Mouse (Mus musculus): ENCODE measurements at regions not wholly inside any gene's neighbourhood (a gene's known extent, or its start where the extent isn't known, plus 50 kb on each side); places are given as distances from the start of the nearest gene placed in this dataset.

DNA sequence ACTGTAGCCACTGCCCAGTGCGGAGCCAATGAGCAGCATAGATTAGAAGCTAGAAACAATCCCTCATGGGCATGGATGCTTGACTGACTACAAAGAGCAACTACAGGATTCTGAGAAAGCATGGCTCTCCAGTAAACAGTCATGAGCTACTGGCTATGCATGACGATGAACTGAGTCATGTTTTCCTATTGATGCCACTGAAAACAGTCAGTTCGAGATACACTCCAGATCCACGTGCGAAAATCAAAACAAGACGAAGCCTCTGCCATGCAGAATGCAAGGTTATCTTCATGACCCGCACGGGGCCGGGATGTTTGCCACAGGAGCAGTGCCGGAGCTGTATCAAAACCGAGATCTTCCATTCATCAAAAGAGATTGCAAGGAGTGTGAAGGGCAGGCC lies 413.9 kb downstream of the Rnd3 start:
- in situ Hi-C loops (cut with MboI; ENCODE audit: unreplicated experiment in 2 of 2): no loop called here

DNA sequence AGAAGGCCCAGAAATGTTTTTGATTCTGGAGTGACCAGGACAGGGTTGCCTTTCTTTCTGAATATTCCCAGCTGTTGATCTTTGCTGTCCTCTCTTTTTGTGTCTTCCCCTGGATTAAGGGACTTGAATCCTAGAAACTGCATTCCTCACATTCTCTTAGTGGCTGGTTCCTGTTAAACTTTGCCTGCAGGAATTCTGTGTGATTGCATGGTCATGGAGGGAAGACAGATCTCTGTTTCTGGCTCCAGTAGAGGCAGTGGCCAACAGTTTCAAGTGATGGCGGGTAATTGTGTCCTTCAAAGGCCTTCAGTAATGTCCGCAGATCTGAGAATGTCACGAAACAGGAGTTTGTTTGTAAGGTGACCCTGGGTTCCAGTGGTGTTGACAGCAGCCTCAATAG lies 410.1 kb upstream of the Mmadhc start:
- in situ Hi-C loops (cut with MboI; ENCODE audit: unreplicated experiment in 2 of 2): no loop called here

DNA sequence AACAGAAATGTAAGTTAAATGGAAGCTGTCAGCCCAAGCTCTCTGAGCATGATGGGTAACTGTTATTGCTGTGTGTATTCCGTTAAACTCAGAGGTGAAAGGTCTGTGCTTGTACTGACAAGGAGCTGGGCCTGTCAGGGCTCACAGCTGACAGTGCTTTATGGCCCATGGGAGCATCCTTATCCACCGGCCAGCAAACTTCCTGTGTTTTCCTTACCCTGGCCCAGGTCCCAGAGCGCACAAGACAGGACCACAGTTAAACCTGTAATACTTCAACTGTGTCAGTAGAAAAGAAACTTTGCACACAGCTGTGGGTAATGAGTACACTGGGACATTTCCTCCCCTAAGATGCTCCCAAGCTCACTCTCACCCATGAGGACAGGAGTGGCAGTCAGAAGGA lies 407.7 kb upstream of the Mmadhc start:
- in situ Hi-C loops (cut with MboI; ENCODE audit: unreplicated experiment in 2 of 2): no loop called here

DNA sequence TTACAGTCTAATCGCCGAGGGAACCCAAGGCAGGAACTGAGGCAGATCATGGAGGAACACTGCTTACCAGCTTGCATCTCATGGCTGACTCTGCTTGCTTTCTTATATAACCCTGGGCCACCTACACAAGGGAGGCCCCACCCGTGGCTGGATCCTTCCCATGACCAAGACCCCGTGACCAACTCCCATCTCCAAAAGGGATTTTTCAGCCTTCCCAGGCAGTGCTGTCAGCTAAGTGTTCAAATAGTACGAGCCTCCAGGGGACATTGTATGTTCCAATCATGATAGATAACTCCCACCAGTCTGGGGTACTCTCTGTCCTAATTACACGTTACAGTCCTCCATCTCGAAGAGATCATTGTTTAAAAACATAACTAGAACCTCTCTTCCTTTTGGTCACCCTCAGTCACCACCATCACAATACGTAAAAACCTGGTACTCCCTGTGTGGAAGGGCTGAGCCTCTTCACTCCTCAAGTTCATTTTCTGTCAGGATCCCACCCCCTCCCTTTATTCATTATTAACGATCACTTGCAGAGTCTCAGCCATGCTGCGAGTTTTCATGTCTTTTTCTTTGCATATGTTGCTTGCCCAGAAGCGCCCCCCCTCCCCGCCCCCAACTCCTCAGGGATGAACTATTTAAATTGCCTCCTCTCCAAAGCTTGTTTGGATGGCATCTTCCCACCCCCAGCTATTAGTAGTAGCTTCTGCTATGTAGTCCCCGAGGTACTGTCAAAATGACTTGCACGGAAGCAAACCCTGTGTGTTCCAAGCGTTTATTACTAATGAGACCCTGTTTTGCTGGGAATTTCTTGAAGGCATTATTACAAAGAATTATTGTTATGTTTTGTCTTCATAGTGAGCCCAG lies 406.2 kb upstream of the Mmadhc start:
- in situ Hi-C loops (cut with MboI; ENCODE audit: unreplicated experiment in 2 of 2): no loop called here

DNA sequence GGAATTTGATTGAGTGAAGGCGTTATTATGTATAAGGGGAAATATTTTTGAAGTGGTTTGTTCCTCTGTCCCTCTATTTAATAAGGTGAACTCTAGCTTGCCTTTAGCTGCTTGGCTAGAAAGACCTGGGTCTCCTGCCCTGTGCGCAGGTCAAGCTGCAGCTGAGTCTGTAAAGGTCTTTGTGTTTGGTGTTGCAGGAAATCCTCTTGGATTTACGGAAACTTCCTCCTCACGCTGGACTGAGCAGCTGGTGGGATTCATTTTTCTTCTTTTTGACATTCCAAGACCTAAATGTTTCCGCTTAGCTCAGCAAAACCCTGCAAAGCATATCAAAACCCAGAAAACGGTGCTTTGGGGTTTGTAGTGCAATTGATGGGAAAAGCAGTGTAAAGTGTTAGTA lies 402.2 kb upstream of the Mmadhc start:
- in situ Hi-C loops (cut with MboI; ENCODE audit: unreplicated experiment in 2 of 2): no loop called here

DNA sequence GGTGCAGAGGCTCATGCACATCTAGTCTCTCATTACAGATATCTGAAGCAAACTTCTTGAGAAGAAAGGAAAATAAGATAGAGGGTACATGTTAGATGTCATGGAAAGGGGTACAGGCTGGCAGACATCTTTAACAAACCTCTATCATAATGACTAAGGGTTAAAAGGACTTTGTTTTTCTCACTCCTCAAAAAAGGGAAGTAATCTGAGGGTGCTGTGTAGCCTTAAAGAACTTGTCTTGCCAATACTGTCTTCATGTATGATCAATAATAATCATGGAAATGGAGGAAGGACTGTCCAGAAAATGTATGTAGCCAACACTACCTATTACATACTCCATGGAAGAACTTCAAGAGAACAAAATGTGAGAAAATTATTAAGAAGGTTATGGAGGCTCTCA lies 400.0 kb upstream of the Mmadhc start:
- in situ Hi-C loops (cut with MboI; ENCODE audit: unreplicated experiment in 2 of 2): no loop called here

DNA sequence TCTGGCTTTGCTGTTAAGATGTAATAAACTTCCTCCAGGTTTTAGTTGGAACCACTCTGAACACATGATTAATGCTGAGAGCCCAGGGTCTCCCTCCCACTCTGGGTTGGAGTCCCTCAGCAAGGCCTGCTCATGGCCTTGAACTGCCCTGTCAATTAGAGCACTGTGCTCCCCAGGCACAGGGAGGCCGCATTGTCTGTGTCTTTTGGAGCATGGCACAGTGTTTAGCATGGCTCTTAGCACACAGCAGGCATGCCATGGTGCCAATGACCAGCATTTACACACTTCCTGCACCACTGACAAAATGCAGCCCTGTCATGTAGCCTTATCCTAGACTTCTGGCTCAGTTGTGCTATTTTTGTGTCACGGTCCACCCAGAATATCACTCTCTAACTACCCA lies 398.2 kb upstream of the Mmadhc start:
- in situ Hi-C loops (cut with MboI; ENCODE audit: unreplicated experiment in 2 of 2): no loop called here

DNA sequence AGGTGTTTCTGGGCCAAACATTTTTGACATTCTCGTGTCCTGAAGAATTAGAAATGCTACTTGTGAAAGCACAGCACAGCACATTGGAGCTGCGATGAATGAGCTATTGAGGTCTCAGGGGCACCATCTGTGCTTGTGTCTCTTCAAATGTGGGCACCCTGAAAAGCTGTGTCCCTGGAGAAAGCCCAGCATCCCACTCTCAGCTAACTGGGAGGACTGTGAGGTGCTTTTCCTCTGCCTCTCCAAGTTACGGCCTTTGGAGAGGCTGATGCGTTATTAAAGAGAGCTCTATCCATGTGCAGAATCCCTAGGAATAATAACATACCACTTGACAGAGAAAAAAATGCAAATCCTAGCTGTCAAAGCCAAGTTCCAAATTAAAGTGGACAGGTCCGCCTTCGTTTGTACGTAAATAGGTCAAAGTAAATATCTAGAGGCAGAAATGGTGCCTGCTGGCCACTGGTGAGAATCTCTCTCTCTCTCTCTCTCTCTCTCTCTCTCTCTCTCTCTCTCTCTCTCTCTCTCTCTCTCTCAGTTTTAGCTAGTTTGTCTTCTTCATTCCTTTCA lies 397.3 kb upstream of the Mmadhc start:
- in situ Hi-C loops (cut with MboI; ENCODE audit: unreplicated experiment in 2 of 2): no loop called here

DNA sequence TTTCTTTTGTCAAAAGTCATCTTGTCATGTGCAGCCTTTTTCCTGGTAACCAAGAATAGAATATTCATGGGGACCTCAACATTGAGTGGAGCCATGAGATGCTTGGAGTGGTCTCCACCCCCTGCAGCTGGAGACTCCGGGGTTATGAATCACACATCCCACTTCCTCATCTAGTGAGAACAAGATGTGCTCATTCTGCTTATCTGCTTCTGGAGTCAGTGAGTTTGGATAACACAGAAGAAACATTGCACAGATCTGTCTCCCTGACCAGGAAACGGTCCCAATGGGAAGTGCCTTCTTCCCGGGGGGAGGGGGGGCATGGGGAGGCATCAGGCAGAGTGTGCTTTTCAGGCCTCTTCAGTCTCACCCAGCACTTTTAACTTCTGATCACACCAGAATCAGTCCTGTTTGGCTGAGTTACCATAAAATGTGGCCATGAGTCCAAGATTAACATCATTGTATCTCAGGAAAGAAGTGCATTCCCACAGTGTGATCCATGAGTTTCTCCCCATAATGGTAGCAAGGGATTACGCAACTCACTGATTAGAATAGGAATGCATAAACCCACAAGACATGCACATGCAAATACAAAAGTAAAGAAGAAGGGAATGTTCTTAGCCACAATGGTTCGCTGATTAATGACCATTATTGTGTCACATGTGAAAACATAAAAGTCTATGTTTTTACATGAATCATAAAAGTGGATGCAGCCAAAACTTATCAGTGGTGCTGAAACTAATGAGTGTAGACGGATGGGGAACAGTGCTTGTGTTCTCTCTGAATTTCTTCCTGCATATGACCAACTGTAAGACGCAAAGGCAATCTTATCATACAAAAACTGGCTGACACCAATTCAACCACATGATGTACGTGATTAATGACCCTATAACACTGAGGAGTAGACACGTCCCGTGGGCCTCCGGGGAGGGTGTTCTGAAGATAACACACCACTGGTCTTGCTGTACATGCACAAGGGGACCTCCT lies 393.8 kb upstream of the Mmadhc start:
- in situ Hi-C loops (cut with MboI; ENCODE audit: unreplicated experiment in 2 of 2): no loop called here

DNA sequence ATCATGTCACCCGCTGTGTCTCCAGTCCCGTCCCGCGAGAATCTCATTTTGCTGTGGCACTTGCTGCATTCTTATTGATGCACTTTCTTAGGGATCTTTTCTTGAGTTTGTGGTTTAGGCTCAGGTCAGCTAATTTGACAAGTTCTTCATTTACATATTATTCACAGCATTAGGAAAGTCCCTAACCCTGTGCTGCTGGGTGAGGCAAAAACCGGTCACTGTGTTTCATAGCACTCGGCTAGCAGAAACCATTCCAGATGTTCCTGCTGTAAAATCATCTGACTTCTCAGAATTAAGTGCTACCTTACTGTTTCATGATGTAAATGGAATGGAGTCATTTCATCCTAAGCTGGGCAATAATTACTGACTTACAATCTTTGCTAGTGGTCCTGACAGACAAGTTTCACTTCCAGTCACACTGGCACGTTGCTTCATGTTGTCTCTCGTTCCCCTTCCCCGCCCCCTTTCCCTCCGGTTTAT lies 391.1 kb upstream of the Mmadhc start:
- in situ Hi-C loops (cut with MboI; ENCODE audit: unreplicated experiment in 2 of 2): no loop called here

DNA sequence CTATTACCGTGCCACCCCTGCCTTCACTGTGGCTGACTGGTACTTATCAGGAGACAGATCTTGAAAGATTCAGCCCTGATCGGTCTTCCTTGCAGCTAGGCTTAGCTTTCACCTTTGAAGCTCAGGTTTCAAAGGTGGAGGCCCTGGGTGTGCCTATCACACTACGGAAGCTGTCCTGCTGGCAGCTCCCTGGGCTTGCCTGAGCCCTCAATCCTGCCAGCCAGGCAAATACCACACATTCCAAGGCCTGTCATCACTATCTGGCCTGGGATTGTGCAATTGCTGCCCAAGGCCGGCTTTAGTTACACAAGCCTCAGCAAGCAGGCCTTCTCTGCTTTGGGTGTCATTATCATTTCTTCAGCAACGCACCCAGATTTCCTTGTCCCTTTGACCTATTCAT lies 390.6 kb upstream of the Mmadhc start:
- in situ Hi-C loops (cut with MboI; ENCODE audit: unreplicated experiment in 2 of 2): no loop called here

DNA sequence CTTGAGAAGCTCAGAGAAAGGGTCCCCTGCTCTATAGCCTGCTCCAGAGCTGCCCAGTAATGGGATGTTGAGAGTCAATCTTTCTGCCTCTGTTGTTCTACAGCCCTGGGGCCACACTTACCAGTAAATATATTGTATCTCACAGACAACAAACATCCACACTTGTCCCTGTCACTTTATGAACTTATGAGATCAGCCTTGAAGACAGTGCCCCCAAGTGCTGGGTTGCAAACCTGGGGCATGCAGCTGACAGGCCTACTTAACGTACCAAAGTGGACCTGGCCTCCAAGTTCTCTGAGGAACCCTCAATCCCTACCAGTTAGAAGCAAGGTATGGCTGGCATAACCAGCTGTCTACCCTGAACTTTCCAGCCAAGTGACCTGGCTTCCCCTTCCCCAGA lies 380.9 kb upstream of the Mmadhc start:
- in situ Hi-C loops (cut with MboI; ENCODE audit: unreplicated experiment in 2 of 2): no loop called here

DNA sequence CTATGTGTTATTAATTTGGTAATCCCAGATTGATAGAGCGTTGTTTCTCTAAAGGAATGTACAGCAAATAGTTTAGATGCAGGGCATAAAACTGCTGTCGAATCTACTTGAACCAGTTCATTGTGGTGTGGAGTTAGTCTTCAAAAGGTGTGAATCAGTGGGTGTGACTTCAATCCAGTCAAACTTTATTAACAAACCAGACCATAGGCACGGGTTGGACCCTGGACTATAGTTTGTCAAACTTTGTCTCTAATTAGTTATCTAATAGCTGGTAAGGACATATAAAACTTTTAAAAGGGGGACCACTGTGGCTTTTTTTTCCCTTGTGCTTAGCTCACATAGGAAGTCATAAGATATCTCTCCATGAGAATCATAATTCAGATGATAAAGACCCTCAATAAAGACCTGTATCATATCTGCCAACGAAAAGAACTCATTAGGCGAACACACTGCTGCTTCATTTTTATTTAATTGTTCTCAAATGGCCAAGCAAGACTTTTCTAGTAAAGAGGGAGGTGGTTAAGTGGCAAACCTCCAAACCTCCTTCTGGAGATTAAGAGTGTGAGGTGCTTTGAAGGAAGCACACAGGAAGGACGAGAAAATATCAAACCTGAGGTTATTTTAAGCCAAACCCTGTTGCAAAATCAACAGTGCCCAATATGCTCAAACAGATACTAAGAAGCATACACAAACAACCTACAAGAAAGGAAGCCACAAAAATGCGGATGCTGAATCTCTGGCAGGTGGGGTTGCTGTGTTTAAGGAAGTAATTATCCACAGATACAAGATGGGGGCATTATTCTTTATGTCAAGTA lies 379.3 kb upstream of the Mmadhc start:
- in situ Hi-C loops (cut with MboI; ENCODE audit: unreplicated experiment in 2 of 2): no loop called here

DNA sequence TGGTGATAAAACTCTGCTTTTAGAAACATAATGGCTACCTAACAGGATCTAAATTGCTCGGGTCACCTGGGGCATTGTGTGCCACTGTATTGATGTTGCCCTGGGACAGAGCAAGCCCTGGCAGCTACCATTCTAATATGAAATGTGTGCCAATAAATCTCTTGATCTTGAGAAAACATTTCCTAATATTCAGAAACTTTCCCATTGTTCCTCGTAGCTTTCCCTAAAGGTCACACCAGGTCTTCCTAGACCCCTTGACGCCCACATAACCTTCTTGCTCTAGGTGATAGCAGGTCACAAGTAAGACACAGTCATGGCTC lies 378.2 kb upstream of the Mmadhc start:
- in situ Hi-C loops (cut with MboI; ENCODE audit: unreplicated experiment in 2 of 2): no loop called here

DNA sequence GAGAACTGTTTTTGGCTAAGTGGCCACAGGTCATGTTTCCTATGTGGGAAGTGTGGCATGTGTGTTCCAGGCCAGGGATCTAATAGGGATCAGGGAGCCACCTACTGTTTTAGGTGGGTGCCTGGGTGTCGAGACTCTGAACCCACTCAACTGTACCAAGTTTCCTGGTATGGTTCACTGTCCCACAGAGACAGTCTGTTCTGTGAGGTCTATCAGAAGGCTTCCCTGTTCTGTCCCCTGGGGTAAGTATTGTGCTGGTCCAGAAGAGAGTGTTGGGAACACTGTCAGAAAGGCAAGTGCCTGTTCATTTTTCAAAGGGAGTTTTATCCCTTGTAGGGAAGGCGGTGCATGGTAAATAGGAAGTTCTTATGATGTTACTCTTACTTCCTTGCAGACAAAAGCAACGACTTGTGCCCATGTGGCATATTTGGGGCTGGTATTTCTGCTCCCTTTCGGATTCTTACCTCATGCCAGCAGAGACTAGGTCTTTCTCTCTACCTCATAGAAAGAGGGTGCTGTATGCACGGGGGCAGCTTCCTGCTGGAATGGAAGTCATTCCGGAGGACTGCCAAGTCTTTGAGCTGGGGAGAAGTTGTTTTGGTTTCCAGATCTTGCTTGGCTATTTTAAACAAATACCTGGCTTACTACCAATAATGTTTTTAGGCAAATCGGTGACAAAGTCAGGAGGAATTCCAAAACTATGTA lies 377.7 kb upstream of the Mmadhc start:
- in situ Hi-C loops (cut with MboI; ENCODE audit: unreplicated experiment in 2 of 2): no loop called here

DNA sequence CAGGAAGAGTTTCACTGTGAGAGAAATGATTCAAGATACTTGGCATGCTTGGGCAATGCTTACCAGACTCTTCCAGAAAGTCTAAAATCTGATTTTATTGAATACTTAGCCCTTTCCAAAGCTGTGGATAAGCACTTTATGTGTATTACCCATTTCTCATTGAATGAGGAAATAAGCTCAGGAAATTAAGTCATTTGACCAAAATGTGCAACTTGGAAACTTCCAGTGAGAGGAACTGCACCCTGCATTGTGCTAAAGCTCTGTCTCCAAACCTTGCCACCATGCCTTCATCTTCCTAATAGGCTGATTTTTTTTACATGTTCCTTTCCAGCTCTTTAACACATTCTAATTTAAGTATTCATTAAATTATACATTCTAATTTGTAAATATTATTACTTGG lies 372.7 kb upstream of the Mmadhc start:
- in situ Hi-C loops (cut with MboI; ENCODE audit: unreplicated experiment in 2 of 2): no loop called here

DNA sequence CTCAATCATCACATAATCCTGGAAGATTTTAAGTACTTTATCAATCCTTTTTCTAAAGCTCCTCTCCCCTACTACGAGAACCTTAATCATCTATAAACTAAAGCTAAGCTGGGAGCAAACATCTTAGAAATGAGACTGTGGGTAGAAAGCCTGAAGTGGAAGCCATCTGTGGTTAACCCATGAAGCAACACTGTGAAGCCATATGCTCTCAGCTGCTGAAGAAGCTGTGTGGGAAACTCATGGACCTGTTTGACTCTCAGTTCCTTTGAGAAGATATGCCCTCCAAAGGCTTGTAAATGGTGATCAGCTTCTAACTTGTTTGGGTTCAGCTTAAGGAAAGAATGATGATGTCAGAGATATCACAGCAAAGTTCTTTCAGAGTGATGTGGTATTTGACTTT lies 372.2 kb upstream of the Mmadhc start:
- in situ Hi-C loops (cut with MboI; ENCODE audit: unreplicated experiment in 2 of 2): no loop called here

DNA sequence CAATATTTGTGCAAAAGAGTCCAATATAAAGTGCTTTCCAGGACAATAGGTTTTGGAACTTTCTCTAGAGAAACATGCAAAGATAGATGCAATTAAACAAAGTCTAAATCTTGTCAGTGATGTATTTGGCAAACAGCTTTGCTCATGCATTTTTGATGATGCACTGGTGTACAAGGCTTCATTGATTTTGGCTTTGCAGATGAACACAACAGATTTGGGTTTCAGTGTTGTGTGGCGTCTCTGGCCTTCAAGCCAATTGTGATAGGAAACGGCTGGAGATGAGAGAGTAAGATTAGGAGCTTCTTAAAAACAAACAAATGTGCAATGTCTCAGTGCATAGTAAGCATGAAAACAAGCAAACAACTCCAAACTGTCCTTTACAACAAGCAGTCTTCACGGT lies 370.6 kb upstream of the Mmadhc start:
- in situ Hi-C loops (cut with MboI; ENCODE audit: unreplicated experiment in 2 of 2): no loop called here

DNA sequence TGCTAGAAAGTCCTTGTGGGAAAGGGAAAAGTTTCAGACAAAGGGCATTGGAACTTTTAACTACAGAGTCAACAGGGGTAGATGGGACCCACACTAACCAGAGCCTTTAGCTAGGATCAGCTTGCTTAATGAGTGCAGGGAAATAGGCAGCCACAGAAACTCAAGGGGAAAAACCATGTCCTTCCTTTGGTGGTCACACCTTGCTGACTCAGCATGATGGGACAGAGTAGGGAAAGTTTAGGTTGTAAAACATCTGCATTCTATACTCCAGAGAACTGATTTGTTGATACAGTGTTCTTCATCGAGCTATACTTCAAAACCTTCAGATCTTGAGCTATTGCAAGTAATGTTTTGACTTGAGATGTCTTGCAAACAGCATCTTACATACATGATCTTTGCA lies 365.9 kb upstream of the Mmadhc start:
- in situ Hi-C loops (cut with MboI; ENCODE audit: unreplicated experiment in 2 of 2): no loop called here

DNA sequence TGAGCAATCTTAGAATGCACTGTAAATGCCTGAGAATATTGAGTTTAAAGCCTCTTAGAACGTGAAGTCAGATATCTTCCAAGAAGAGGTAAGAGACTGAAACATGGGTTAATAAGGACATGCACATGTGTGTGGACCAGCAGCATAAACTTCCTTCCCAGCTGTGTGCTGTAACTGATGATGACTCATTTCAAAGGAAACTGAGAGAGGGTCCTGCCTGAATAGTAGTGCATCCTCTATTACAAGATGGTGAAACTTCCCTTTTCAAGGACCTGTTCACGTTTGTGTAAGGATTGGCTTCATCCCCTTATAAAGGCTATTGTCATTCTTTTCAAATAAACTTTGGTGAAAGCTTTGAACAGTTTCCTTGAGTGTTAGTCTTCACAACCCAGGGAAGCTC lies 363.4 kb upstream of the Mmadhc start:
- in situ Hi-C loops (cut with MboI; ENCODE audit: unreplicated experiment in 2 of 2): no loop called here
